Mouse (Mus musculus) c-Kit-positive CD71-positive TER-119-negative erythroid progenitor cells, embryonic 14.5 days (primary cell): ENCODE results near the gene Lalba.
"Not testable (repeated sequence)": the region's sequence is repeated elsewhere in the genome, so short reads cannot be mapped to it uniquely, and the experiment has no call there.

Experiments used
- DNase-seq: peaks from one replicate; pipeline ENCODE4 v3.0.0-alpha.2; 2013; ENCODE audit warnings: low read depth

Gene Lalba

DNA sequence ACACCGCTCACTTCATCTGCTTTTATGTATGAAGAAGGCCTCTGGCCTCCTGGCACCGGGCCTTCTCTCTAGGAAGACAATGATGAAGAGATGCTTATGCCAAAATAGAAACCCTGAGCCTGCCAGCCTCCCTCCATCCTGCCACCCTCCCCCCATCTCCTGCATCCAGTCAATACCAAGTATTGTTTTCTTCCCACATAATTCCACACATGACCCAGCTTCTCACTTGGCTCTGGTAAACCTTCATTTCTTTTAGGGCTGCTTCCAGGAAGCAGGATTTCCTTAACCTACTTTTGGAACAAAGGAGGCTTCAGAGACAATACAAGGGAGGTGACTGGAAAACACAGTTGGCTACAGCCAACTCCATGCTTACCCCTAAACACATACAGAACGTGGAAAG lies at the start of gene Lalba:
Gene Lalba, minus strand, starts transcription at position 21 of the 400 bp plus-strand sequence.
- DNase-seq = no peak

DNA sequence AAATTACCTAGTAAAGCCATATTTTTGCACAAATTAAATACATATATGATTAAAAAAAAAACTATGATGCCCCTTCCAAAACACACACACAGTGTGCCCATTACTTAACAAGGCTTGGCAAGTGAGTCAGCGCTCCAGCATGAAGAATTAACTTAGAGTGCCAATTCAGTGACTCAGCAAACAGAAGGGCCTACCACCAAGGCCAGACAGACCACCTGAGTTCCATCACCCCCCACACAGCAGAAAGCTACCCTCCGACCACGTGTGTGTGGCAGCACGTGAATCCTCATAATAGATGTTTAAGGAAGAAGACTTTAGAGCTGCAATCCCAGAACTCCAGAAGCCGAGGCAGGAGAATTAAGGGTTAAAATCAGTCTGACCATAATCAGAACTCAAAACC lies 49.8 kb upstream of the Lalba start:
- DNase-seq = no peak

DNA sequence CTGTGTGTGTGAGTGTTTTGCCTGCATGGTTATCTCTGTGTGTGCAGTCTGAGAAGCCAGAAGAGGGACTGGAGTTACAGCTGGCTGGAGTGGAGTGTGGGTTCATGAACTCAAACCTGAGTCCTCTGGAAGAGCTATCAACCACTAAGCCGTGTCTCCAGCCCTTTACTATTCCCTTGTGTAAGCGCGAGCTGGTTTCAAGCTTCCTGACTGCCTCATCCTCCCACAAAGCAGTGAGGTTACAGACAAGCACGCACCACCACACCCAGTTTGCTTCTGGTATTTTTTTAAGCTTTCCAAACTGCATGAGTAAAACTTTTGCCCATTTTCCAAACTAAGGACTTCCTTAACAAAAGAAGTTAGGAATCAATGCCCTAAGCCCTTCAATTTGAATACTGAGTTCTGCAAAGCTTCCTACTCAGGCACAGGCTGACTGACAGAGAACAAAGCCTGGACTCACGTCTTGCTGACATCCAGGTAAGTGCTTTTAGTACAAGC lies 45.6 kb upstream of the Lalba start:
- DNase-seq = no peak

DNA sequence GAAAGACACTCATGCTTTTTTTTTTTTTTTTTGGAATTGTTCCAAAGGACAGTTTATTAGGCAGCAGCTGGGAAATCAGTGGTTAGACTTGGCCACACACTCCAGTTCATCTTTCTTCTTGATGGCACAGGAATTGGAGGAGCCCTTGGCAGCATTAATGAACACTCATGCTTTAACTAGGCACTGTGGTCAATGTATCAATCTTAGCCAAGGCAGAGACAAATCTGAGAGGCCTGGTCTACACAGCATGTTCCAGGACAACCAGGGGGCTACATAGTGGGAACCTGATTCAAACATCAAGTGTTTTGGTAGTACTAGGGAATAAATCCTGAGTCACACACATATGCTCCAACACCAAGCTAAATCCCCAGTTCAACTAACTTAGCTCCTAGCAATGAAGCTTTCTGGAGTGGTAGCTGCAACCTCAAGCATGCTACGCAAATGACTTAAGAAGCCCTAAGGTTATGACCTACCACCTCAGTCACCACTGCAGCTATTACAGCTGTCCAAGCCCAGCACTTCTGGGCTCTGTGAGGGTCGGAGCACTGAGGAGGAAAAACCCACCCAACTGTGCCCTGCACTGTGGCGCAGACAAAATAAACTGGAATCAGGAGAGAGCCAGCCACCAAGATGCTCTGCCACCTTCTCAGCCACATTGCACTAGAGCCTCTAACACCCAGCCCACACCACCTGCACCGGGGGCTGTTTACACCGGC lies 44.7 kb upstream of the Lalba start:
- DNase-seq = no peak

DNA sequence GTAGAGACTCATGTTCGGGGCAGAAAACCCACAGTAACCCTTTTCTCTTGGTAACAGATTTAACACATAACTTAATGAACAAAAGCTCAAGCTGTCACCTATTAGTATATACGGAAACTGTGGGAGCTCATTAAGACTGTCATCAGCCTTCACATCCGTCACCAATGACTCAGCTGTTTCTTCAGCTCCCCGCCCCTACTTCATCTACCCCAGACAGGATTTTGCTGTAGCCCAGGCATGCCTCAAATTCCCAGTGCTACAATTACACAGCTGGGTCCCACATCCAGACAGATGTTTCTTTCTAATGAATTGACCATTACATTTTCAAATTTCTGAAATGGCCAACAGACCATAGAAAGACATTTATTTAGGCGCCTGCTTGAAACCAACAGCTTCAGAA lies 43.5 kb upstream of the Lalba start:
- DNase-seq = no peak

DNA sequence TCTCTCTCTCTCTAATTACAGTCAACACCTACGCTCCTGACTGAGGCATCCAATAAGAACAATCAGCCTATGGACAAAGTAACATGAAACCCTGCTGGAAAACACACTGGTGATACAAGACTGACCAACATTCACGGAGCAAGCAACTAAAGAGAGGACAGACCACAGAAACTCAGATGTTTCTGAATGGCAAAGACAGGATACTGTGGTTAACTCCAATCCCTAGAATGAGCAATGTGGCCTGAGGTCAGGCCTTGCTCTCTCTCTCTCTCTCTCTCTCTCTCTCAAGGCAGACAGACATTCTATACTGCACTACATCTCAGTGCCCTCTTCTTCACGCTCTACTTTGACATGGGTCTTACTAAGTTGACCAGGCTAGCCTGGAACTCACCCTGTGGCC lies 38.7 kb upstream of the Lalba start:
- DNase-seq = no peak

DNA sequence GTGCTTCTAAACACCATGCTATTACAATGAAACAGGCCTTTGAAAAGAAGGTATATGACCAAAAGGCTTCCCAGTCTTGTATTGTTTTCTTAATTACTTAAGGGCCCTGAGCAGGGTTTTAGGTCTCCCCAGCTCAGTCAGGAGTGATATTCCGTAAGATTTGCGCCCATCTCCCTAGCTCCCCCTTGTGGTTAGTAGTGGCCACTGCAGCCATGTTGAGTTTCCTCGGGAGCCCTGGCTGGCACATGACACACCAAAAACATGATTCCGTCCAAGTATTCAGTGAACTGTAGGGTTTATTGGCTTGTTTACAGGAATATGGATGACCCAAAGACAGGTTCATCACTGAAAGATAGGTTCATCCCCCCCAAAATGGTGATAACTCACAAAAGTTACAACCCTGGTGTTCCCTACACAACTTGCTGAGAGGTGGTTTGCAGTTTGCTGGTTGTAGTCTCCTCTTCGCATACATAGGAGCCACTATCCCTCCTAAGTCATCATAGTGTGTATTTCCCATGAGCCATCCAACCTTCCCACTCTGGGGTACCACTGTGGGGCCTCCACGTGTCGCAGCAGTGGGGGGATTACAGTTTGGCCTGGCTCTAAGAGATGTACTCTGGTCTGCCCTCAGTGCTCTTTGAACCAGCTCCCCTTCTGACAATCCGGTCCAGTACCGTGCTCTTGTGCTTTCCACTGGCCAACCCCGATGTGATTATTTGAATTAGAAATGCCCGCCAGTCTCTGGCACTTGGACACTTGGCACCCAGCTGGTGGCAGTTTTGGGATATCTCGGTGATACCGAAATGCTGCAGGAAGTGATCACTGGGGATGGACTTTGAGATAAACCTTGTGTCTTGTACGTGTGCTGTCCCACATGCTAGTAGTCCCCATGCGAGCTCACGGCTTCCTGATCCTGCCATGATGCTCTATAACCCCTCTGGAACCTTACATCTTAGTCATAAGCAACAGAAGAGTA lies 35.1 kb upstream of the Lalba start:
- peak; percentile 58 for DNase-seq

DNA sequence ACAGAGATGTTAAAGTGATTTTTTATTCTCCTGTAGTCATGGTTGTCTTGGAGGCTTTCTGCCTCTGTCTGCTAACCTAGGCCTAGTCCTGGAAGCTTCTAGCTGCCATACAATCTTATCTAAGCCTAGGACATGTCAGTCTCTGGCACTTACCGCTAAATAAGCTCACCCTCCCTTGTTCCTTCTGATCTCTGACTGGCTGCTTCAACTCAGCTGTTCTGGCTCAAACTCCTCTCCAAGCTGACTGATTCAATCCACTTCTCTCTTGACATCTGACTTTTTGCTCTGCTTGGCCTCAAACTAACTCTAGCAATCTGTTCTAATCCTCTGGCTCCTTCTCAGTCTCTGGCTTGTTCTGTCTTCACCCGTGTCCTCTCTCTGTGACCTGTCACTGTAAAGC lies 32.3 kb upstream of the Lalba start:
- DNase-seq = not testable (repeated sequence)

DNA sequence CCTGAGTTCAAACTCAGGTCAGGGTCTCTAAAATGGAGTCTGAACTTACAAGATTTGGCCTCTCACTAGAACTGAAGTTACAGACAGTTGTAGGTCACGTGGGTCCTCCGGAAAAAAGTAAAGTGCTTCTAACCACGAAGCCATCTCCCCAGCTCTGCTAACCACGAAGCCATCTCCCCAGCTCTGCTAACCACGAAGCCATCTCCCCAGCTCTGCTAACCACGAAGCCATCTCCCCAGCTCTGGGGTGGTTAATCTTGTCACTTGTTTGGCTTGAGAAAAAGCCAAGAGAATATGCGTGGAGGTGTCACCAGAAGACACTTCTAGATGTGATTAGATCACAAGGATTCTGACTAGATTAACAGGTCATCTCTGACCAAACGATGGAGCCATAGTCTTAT lies 31.6 kb upstream of the Lalba start:
- DNase-seq = no peak

DNA sequence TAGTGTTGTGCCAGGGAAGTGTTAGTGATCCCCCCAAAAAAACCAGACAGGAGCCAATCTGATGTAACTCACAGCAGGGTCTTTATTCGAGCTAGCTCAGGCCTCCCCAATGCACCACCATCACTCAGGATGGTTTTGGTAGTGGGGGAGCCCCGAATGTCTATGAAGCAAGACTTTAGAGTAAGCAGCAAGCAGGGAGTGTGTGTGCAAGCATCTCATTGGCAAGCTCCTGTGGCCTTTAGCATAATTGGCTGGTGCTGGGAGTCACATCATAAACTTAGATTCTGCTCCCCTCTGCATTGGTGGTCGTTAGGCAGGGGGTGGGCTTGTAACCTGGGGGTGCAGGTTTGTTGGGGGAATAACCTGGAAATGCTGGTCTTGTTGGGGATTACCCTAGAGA lies 31.2 kb upstream of the Lalba start:
- DNase-seq = not testable (repeated sequence)

DNA sequence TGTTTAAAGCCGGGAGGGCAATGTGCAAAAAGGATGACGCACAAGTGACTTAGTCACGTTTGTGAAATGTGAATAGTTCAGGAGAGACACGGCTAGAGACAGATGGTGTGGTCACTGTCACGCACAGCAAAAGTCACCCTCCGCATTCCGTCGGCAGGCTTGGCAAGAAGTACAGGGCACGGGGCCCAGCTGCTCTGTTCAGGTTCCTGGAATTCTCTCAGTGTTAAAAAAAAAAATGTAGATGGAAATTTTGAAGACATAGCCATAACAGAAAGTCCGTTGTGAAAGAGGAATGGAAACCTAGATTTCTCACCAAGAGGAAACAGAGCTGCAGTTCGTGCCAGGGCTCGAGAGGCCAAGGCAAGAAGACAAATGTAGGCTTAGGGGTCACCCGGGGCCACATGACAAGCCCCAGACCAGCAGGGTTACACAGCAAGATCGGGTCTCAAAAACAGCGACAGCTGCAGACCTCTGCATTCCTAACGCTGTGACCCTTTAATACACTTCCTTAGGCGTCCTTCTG lies 30.3 kb upstream of the Lalba start:
- DNase-seq = no peak

DNA sequence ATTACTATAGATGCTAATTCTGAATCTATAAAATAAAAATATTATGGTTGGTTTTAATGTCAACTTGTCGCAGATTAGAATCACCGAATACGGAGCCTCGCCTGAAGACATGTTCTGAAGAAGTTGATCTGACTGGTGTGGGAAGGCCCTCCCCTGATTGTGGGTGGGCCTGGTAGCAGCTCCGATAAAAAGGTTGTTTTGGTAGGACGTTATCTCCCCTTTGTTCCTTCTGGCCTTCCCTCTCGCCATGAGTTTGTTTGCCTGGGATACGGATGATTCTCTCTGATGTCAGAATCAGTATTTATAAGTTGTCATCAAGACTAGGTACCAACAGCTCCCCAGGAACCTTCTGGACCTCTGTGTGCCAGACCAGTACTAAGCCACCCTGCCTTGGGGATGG lies 29.7 kb upstream of the Lalba start:
- DNase-seq = no peak

DNA sequence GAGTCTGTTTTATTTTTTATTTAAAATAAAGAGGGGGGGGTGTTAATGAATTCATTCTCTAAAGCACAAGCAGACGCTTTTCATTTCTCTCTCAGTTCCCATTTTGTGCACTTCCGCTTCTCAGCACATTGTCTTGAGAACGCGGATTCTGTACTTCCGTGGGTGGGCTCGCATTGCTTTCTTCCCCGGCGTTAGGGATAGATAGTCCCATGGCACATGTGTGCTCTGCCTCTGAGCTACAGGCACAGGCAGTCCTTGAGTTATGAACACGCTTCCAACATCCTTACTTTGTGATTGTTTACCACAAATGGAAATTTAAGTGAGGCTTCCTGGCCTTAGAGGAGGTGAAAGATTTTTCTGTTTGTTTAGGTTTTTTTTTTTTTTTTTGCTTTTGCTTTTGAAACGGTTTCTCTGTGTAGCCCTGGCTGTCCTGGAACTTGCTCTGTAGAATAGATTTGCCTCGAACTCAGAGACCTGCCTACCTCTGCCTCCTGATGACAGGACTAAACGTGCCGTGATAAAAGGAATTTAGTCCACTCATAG lies 28.9 kb upstream of the Lalba start:
- no peak for DNase-seq

DNA sequence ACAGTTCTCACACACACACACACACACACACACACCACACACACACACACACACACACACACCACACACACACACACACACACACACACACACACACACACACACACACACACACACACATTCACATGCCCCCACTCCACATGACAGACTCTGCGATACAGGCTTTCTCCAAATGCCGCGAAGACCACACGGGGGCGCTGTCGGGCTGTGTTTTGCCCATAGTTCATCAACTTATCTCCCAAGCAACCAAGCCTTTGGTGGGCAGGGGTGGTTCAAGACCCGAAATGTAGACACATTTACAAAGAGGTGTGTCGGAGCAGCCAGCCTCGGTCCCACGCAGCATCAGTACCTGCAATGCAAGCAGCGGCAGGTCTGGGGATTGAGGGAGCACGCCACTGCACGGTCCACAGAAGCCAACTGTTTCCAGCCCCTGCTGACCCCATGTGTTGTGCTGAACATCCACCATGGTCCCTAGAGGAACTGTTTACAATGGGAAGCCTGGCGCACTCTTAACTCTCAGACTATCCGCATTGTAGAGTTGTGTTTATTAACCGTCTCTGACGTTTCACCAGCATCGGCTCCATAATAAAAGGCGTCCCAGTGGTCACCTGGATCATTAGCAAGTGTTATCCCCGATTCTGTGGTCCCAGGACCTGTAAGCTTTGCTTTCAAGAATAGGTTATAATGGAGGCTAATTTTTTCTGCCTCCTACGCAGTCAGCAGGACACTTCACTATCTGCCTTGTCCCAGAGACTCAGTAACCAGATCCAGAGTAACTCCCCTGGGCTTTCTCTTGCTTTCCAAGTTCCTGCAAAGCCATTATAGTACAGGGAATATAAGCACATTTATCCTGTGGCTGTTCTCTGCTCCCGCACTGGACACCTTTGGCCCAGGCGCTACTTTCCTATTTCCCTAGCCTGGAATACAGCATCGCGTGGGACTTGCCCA lies 28.2 kb upstream of the Lalba start:
- peak; percentile 71 for DNase-seq

DNA sequence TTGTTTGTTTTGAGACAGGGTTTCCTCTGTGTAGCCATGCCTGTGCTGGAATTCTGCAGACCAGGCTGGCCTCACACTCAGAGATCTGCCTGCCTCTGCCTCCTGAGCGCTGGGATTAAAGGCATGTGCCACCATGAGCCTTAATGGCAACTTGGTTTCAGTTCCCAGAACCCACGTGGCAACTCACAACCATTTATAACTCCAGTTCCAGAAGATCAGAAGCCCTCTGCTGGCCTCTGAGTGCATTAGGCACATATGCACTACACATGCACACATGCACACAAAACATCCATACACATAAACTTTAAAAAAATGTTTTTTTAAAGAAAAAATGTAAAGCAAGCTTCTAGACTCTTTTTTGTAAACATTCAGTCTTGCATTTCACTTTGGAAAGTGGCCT lies 26.9 kb upstream of the Lalba start:
- no peak for DNase-seq

DNA sequence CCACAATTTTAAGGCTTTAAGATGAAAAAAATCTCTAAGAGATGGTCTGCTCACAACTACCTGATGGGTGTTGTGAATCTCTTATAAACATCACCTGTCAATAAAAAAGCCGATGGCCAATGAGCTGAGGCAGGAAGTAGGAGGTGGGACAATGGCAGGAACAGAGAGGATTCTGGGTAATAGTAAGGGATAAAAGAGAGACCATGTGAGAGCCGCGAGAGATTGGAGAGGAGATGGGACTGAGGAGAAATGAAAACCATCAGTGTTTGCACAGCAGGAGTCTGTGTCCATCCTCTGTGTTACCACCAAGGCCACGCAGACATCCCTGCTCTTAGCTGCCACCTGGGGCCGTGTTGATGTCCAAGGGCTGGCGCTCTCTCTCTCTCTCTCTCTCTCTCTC lies 24.8 kb upstream of the Lalba start:
- DNase-seq = no peak

DNA sequence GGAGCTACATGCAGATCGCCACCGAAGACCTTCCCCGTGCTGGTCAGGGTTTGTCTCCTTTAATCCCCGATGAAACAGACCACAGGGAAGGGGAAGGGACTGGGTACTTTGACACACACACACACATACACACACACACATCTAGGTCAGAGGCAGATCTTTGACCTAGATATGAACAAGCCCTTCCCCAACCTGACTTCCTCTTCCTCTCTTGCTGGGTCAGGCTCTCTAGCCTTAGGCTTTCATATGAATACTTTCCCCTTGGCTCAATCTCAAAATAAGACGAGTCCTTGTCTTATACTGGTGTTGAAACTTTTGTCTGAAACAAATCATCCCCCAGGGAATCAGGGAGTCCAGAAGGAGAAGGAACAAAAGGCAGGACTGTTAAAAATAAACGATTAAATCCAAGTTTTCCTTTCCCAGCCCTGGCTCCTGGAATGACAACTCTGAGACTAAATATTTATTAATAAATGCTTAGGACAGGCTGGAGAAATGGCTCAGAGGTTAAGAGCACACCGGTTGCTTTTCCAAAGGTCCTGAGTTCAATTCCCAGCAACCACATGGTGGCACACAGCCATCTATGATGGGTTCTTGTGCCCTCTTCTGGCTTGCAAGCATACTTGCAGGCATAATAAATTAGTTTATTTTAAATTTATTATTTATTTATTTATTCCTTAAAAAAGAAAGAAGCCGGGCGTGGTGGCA lies 23.9 kb upstream of the Lalba start:
- DNase-seq = no peak

DNA sequence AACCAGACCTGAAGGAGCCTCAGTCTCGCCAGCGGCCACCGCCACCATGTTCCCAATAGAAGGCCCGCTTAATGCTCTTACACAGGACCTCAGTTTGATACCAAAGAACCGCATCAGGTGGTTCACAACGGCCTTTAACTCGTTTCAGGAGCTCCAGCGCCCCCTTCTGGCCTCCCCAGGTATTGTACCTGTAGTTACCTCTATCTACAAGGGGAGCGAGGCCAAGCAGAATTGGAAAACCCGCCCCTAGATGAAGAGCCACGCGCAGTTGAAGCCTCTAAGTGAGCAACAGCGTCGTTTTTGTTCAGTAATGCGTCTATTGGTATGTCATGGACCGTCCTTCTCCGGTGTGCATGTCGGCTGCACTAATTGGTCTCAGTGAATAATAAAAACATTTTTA lies 22.0 kb upstream of the Lalba start:
- peak; percentile 68 for DNase-seq

DNA sequence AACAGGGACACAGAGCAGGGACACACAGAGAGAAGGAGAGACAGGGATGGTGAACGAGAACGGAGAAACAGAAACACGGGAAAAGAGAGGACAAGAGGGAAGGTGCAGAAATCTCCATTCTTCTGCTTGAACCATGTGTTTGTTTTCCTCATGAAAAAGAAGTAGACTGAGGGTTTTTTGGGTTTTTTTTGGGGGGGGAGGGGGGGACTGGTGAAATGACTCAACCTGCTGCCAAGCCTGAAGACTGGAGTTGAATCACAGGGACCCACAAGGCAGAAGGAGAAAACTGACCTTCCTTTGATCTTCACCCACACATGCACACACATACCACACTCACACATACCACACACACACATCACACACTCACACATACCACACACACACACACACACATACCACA lies 20.8 kb upstream of the Lalba start:
- DNase-seq = no peak

DNA sequence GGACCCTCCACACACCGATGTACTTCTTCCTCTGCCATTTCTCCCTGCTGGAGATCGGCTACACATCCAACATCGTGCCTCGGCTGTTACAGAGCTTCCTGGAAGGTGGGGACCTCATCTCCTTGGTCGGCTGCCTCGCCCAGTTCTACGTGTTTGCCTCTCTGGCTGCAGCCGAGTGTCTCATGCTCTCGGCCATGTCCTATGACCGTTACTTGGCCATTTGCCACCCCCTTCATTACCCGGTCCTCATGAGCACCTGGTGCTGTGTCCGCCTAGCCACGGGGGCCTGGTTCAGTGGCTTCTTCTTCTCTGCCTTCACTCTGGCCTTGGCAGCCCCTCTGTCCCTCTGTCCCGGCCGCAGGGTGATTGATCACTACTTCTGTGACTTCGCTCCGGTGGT lies 15.1 kb upstream of the Lalba start:
- no peak for DNase-seq

DNA sequence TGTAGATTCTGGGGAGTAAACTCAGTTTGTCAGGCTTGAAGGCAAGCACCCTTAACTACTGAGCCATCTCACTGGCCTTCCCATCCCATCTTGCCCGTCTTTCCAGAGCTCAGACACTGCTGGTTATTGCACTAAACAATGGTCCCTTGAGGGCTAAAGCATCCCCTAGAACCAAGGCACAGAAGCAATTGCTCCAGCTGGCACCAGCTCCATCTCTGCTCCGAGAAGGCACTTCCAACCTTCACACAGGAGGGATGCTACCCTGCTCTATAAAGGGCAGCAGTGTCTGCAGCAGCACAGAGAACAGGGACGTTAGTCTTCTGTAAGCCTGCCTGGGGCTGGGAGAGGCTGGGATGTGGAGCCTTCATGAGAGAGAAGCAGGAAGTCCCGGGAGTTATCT lies 9.6 kb upstream of the Lalba start, which contains the start of gene Olfr279:
Gene Olfr279, plus strand, starts transcription at position 301 of the 400 bp plus-strand sequence.
- no peak for DNase-seq
